Mouse (Mus musculus) cerebellum, adult 2 months (tissue): ENCODE results near the gene Cenpb.

Experiments used
- CTCF ChIP-seq: fragments of 200-500 bp; IDR thresholded peaks from 2 replicates; pipeline ENCODE4 v1.5.1; 2011; ENCODE audit warnings: low read depth, mild to moderate bottlenecking, control low read depth, low read length, moderate library complexity, borderline replicate concordance; ENCODE audit not compliant: insufficient read depth
- POLR2A ChIP-seq: fragments of 200-500 bp; IDR thresholded peaks from 2 replicates; pipeline ENCODE4 v1.6.1; 2011; ENCODE audit warnings: low read length, control low read depth, borderline replicate concordance; ENCODE audit not compliant: insufficient read depth

DNA sequence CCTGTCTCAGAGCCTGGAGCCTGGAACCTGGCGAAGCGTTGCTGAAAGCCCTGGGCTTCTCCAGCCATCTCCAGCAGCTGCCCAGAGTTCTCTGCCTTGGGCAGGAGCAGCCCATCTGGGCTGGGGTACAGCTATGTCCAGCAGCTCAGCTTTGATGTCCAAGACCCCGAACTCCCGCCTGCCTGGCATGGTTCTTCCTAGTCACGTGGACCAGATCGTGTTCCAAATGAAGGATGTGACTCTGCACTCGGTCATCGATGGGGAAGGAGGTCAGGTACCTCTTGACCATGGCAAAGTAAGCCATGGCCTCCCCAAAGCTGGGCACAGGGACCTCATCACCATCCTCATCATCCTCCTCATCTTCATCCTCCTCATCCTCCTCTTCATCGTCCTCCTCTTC is 1.9 kb downstream of the Cenpb start:
- TF ChIP-seq CTCF = no peak
- TF ChIP-seq POLR2A = no peak
